Mouse (Mus musculus) lung, adult 2 months (tissue): ENCODE data around the gene Gm28047.

Experiments
- CTCF ChIP-seq: fragments of 200-500 bp; IDR thresholded peaks from 2 replicates; pipeline ENCODE4 v1.5.1; 2011; ENCODE audit warnings: mild to moderate bottlenecking, low read length, control low read depth; ENCODE audit not compliant: insufficient read depth
- POLR2A ChIP-seq: fragments of 200-500 bp; IDR thresholded peaks from 2 replicates; pipeline ENCODE4 v1.6.1; 2011; ENCODE audit warnings: low read depth, mild to moderate bottlenecking, control low read depth, low read length, borderline replicate concordance; ENCODE audit errors: extremely low read depth

DNA sequence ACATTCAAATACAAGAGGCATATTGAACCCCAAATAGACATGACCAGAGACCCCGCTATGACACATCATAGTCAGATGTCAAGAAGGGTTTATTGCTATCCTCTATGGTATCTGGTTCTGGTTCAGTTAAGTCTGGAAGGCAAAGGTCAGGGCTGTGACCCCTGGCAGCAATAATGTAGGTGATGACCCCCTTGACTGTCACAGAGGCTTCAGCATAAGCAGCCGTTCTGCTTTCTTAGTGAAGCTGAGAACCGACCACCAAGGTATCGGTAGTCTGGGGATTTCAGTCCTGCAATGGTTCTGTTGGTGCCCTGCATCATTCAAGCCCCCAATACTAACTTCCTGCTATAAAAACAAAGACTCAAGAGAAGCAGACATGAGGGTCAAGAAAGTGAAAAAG is 93.3 kb downstream of the Gm28047 start:
- no peak for TF ChIP-seq CTCF
- no peak for TF ChIP-seq POLR2A
